Mouse (Mus musculus) kidney, adult 11 months (tissue): Measurements from ENCODE around the gene Eef2.

ENCODE experiments used
- DNase-seq: peaks from one replicate; pipeline ENCODE4 v3.0.0; 2022

Eef2 gene

GRCm38 (mm10) chr10:81176466-81177271, at the start of gene Eef2:
Eef2 (plus strand) TSS chr10:81176631.
- peak; percentile 63 for DNase-seq

GRCm38 (mm10) chr10:81134181-81134587, 42.2 kb upstream of the Eef2 start:
- DNase-seq, result peak; percentile 86

- peak; percentile 61 for DNase-seq
These were observed 41.3 kb upstream of the Eef2 start, which contains the start of gene Zbtb7a for GRCm38 (mm10) chr10:81134966-81135681. Zbtb7a (plus strand) TSS chr10:81135220.

- DNase-seq, result peak; percentile 74
These were observed 40.4 kb upstream of the Eef2 start for GRCm38 (mm10) chr10:81135831-81136705.

GRCm38 (mm10) chr10:81136706-81137231, 39.7 kb upstream of the Eef2 start:
- DNase-seq, result peak; percentile 92

GRCm38 (mm10) chr10:81137252-81138130, 38.9 kb upstream of the Eef2 start:
- peak; percentile 99 for DNase-seq

GRCm38 (mm10) chr10:81138131-81138782, 38.2 kb upstream of the Eef2 start:
- peak; percentile 45 for DNase-seq

GRCm38 (mm10) chr10:81138821-81139528, 37.5 kb upstream of the Eef2 start:
- no peak for DNase-seq

- DNase-seq, result no peak
These were observed 36.9 kb upstream of the Eef2 start for GRCm38 (mm10) chr10:81139529-81139846.

- no peak for DNase-seq
These were observed 36.4 kb upstream of the Eef2 start for GRCm38 (mm10) chr10:81140005-81140404.

GRCm38 (mm10) chr10:81140717-81141454, 35.5 kb upstream of the Eef2 start:
- DNase-seq, result peak; percentile 39

GRCm38 (mm10) chr10:81141455-81142210, 34.8 kb upstream of the Eef2 start:
- no peak for DNase-seq

GRCm38 (mm10) chr10:81142551-81142981, 33.9 kb upstream of the Eef2 start:
- no peak for DNase-seq

GRCm38 (mm10) chr10:81143157-81143633, 33.2 kb upstream of the Eef2 start:
- DNase-seq, result no peak

GRCm38 (mm10) chr10:81143845-81144437, 32.5 kb upstream of the Eef2 start:
- no peak for DNase-seq

GRCm38 (mm10) chr10:81144667-81145066, 31.8 kb upstream of the Eef2 start:
- DNase-seq, result no peak

GRCm38 (mm10) chr10:81145307-81145706, 31.1 kb upstream of the Eef2 start:
- DNase-seq, result no peak

GRCm38 (mm10) chr10:81145778-81146177, 30.7 kb upstream of the Eef2 start:
- no peak for DNase-seq
